Mouse (Mus musculus) CH12.LX (cell line): Measurements from ENCODE around the gene Pde3a. TPM values are rescaled to one million over a fixed set of nuclear protein-coding genes. Genes with fewer than 3 reads are reported as not detected.

Source experiments
- DNase-seq: peaks from one replicate; pipeline ENCODE4 v3.0.0-alpha.2; 2013; ENCODE audit errors: extremely low read depth
- H3K27ac ChIP-seq: 2 replicates; pipeline ENCODE4 v1.5.1; 2012; ENCODE audit warnings: low read depth, mild to moderate bottlenecking, control low read depth, moderate library complexity; ENCODE audit not compliant: insufficient read depth
- H3K27me3 ChIP-seq: replicated peaks from 2 replicates; pipeline ENCODE3; 2012; ENCODE audit warnings: inconsistent platforms
- H3K36me3 ChIP-seq, 2 experiments: replicated peaks in 1 of 2; 2 replicates each; pipeline versions ENCODE3 to v1.6.1; 2012; ENCODE audit warnings: inconsistent platforms in 1 of 2, low read length in 1 of 2, mild to moderate bottlenecking in 1 of 2, mixed read lengths in 1 of 2, moderate library complexity in 1 of 2; ENCODE audit not compliant: control insufficient read depth in 1 of 2, insufficient read depth in 1 of 2
- H3K4me1 ChIP-seq, 2 experiments: 2 replicates each; pipeline ENCODE4 v1.6.1; 2012; ENCODE audit warnings: inconsistent platforms in 1 of 2, moderate library complexity in 1 of 2; ENCODE audit not compliant: insufficient read depth in 2 of 2, control insufficient read depth in 1 of 2
- H3K4me2 ChIP-seq: 2 replicates; pipeline ENCODE4 v1.6.1; 2012; ENCODE audit warnings: low read depth, mild to moderate bottlenecking, control low read depth; ENCODE audit not compliant: poor library complexity, insufficient read depth, severe bottlenecking
- H3K4me3 ChIP-seq, 3 experiments: fragments of 150-350 bp in 1 of 3; sonication (generic) in 1 of 3; replicated peaks in 1 of 3; 2 replicates each; pipeline versions ENCODE3 to v1.5.1; 2011 to 2012; ENCODE audit warnings: low read depth in 2 of 3, low read length in 2 of 3, mild to moderate bottlenecking in 2 of 3, moderate library complexity in 2 of 3, control low read depth in 1 of 3, improper control_type of control experiment in 1 of 3, inconsistent platforms in 1 of 3, mixed read lengths in 1 of 3; ENCODE audit not compliant: poor library complexity in 1 of 3
- H3K79me2 ChIP-seq: replicated peaks from 2 replicates; pipeline ENCODE4 v1.6.1; 2012; ENCODE audit warnings: mild to moderate bottlenecking, moderate library complexity; ENCODE audit not compliant: control insufficient read depth, poor library complexity, insufficient read depth, severe bottlenecking; ENCODE audit errors: extremely low read depth
- H3K9ac ChIP-seq: 2 replicates; pipeline ENCODE4 v1.6.1; 2012; ENCODE audit warnings: low read depth, mild to moderate bottlenecking, control low read depth, moderate library complexity; ENCODE audit not compliant: insufficient read depth
- H3K9me3 ChIP-seq: replicated peaks from 2 replicates; pipeline ENCODE3; 2012; ENCODE audit warnings: low read length, inconsistent platforms, mixed read lengths
- CTCF ChIP-seq, 2 experiments: IDR thresholded peaks in 1 of 2; conservative IDR thresholded peaks in 1 of 2; 2 replicates each; pipeline ENCODE4 v1.5.1; 2011 to 2012; ENCODE audit warnings: low read depth in 2 of 2, low read length in 2 of 2, improper control_type of control experiment in 1 of 2, inconsistent platforms in 1 of 2, mild to moderate bottlenecking in 1 of 2, moderate library complexity in 1 of 2
- ELF1 ChIP-seq: IDR thresholded peaks from 2 replicates; pipeline ENCODE4 v1.6.1; 2014; ENCODE audit warnings: low read depth, mild to moderate bottlenecking, inconsistent platforms, low read length, improper control_type of control experiment
- HCFC1 ChIP-seq: IDR thresholded peaks from 2 replicates; pipeline ENCODE4 v1.6.1; 2012; ENCODE audit warnings: low read depth, mild to moderate bottlenecking, inconsistent platforms, low read length, improper control_type of control experiment
- JUN ChIP-seq: IDR thresholded peaks from 2 replicates; pipeline ENCODE4 v1.6.1; 2011; ENCODE audit warnings: low read depth, mild to moderate bottlenecking, low read length, improper control_type of control experiment, moderate library complexity; ENCODE audit not compliant: insufficient read depth
- KAT2A ChIP-seq: IDR thresholded peaks from 2 replicates; pipeline ENCODE4 v1.6.1; 2012; ENCODE audit warnings: low read length, improper control_type of control experiment, inconsistent platforms; ENCODE audit not compliant: insufficient replicate concordance
- NELFE ChIP-seq: IDR thresholded peaks from 2 replicates; pipeline ENCODE4 v1.6.1; 2011; ENCODE audit warnings: low read depth, low read length, improper control_type of control experiment
- NRF1 ChIP-seq: IDR thresholded peaks from 2 replicates; pipeline ENCODE4 v1.6.1; 2014; ENCODE audit warnings: low read depth, mild to moderate bottlenecking, inconsistent platforms, low read length, improper control_type of control experiment, moderate library complexity
- RAD21 ChIP-seq: IDR thresholded peaks from 2 replicates; pipeline ENCODE4 v1.6.1; 2011; ENCODE audit warnings: low read depth, mild to moderate bottlenecking, low read length, improper control_type of control experiment, moderate library complexity
- RCOR1 ChIP-seq: conservative IDR thresholded peaks from 2 replicates; pipeline ENCODE4 v1.6.1; 2012; ENCODE audit warnings: low read depth, mild to moderate bottlenecking, inconsistent platforms, low read length, improper control_type of control experiment
- SIN3A ChIP-seq: IDR thresholded peaks from 2 replicates; pipeline ENCODE4 v1.6.1; 2012; ENCODE audit warnings: low read length, improper control_type of control experiment, inconsistent platforms
- SMC3 ChIP-seq: IDR thresholded peaks from 2 replicates; pipeline ENCODE4 v1.6.1; 2011; ENCODE audit warnings: low read depth, low read length, improper control_type of control experiment
- TCF12 ChIP-seq: IDR thresholded peaks from 2 replicates; pipeline ENCODE4 v1.6.1; 2014; ENCODE audit warnings: low read depth, mild to moderate bottlenecking, inconsistent platforms, low read length, improper control_type of control experiment
- UBTF ChIP-seq: IDR thresholded peaks from 2 replicates; pipeline ENCODE4 v1.6.1; 2012; ENCODE audit warnings: low read depth, mild to moderate bottlenecking, inconsistent platforms, low read length, improper control_type of control experiment, moderate library complexity
- ZC3H11A ChIP-seq: IDR thresholded peaks from 2 replicates; pipeline ENCODE4 v1.6.1; 2012; ENCODE audit warnings: low read depth, mild to moderate bottlenecking, inconsistent platforms, low read length, improper control_type of control experiment
- ZKSCAN1 ChIP-seq: IDR thresholded peaks from 2 replicates; pipeline ENCODE4 v1.6.1; 2012; ENCODE audit warnings: low read depth, inconsistent platforms, low read length, improper control_type of control experiment, borderline replicate concordance
- dilution Hi-C: fragments of 300-500 bp; cut with MboI; formaldehyde crosslinking; loops from 2 replicates; pipeline ENCODE4 v1.14.3; 2020; ENCODE audit warnings: low sequenced_read_pairs; ENCODE audit not compliant: extremely low pct_unique_long_range_greater_than_20kb, extremely low pct_ligation_motif_present
- in situ Hi-C: fragments of 300-500 bp; cut with MboI; formaldehyde crosslinking; loops from 3 replicates; pipeline ENCODE4 v1.14.3; 2019; ENCODE audit warnings: low sequenced_read_pairs, low pct_ligation_motif_present, low pct_unique_long_range_greater_than_20kb, mixed read lengths
- polyA plus RNA-seq: library from polyadenylated mRNA; unstranded; fragments of >175 nt; gene quantifications from 2 replicates; pipeline ENCODE4 v1.2.1, GENCODE M21; 2012; ENCODE audit warnings: low read depth; ENCODE audit not compliant: insufficient read length
- total RNA-seq, 2 experiments: library from RNA; depleted of rRNA; stranded (reverse); fragments of 300-350 nt in 1 of 2; fragments of >200 nt in 1 of 2; gene quantifications; 2 replicates each; pipeline ENCODE4 v1.2.3; 2012 to 2014

The Pde3a gene
- total and polyA plus RNA-seq, 3 experiments: under 0.01 to 0.04 (median 0.03) TPM

DNA sequence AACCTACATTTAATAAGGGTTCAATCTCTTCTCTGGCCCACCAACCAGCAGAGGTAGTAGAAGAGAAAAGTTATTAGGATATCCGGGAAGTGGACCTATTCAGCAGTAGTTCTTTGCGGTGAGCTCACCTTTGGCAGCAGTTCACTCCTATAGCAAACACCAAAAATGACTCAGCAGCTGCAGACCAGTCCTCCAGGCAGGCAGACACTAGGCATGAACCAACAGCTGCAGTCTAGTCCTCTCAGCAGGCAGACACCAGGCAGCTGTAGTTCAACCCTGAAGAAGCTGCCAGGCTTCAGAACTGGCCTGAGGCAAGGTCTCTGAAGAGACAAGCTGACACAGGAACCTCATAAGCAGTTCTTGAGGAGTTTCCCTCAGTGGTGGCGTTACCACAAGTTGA lies 207.5 kb downstream of the Pde3a start:
- dilution Hi-C loops: no loop called here
- in situ Hi-C loops: no loop called here
- Histone ChIP-seq H3K4me3 (no peak overlapping the region), H3K4me2 (no peak overlapping the region), H3K9me3 (peaks cover 10% of the 10 kb centered on the region), H3K79me2 (no peaks in the 10 kb centered on the region), H3K4me1 (peaks cover 0 to 9% of the 10 kb centered on the region in 2 experiments; a peak in 2 of 4 replicates), H3K27ac (no peak overlapping the region), H3K36me3 (no peaks in the 10 kb centered on the region), H3K9ac (no peak overlapping the region), H3K27me3 (no peaks in the 10 kb centered on the region)
- DNase-seq: no peak
- TF ChIP-seq ELF1 (no peak), SIN3A (no peak), NELFE (no peak), HCFC1 (no peak)

DNA sequence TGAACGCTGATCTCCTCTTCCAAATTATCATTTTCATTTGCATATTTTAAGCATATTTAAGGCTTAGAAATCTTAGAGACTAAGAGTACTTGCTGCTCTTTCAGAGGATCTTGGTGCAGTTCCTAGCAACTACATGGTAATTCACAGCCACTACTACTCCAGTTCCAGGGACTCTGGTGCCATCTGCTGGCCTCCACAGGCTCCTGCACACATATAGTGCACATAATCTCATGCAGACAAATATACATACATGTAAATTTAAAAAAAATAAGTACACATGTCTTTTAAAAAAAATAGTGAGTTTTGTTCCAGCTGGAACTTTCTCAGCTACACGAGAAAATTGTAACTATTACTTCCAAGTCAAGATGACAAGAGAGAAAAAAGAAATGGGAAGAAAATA lies 221.2 kb downstream of the Pde3a start:
- Histone ChIP-seq H3K4me1 (no peaks in the 10 kb centered on the region), H3K4me3 (no peak overlapping the region), H3K27me3 (no peaks in the 10 kb centered on the region), H3K9me3 (peaks cover 12% of the 10 kb centered on the region), H3K36me3 (no peaks in the 10 kb centered on the region), H3K9ac (no peak overlapping the region), H3K27ac (no peak overlapping the region), H3K79me2 (no peaks in the 10 kb centered on the region), H3K4me2 (no peak overlapping the region)
- dilution Hi-C loops (no loop called here), in situ Hi-C loops (no loop called here)
- no peak for DNase-seq
- TF ChIP-seq ZKSCAN1: no peak
- peak in 1 of 2 experiments; percentile 28; a peak in 2 of 4 replicates for TF ChIP-seq CTCF (conservative IDR thresholded peaks at IDR 0.05 in 1 of 2, IDR thresholded peaks at IDR 0.05 in 1 of 2; ENCODE audit: low read depth in 2 of 2, low read length in 2 of 2)
- peak; percentile 16 for TF ChIP-seq RAD21
- no peak for TF ChIP-seq NRF1

GRCm38 (mm10) chr6:141474223-141474622 lies 225.2 kb downstream of the Pde3a start:
- H3K9ac ChIP-seq: no peak overlapping the region
- in situ Hi-C loops: no loop called here
- no peak overlapping the region for H3K27ac ChIP-seq
- DNase-seq: no peak
- no peak overlapping the region for H3K4me2 ChIP-seq
- TF ChIP-seq HCFC1 (no peak), TCF12 (no peak), SIN3A (no peak), KAT2A (no peak), UBTF (no peak), RCOR1 (no peak), JUN (no peak), ELF1 (no peak), ZC3H11A (no peak), SMC3 (no peak)
- dilution Hi-C loops: no loop called here
- no peaks in the 10 kb centered on the region for H3K79me2 ChIP-seq
- H3K4me3 ChIP-seq: no peak overlapping the region
- H3K9me3 ChIP-seq: peaks cover 12% of the 10 kb centered on the region
- H3K36me3 ChIP-seq: no peaks in the 10 kb centered on the region
- H3K4me1 ChIP-seq: no peaks in the 10 kb centered on the region
- H3K27me3 ChIP-seq: no peaks in the 10 kb centered on the region
